Mouse (Mus musculus): ENCODE data around the gene Atg13.

DNA sequence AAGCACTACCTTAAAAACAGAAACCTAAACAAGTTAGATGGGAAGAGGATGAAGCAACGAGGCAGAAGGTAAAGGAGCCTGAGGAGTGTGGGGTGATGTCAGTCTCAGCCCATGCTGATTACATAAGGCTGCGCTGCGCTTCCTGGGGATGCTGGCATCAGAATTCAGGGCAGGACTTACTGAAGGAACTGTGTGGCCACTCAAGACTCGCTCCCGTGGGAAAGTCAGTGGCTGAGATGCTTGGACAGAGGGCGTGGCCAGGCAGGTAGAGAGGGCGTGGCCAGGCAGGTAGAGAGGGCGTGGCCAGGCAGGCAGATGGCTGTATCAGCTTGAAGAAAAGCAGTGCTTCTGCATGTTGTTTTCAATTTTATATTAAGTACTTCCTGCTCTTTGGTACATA lies 26.5 kb downstream of the Atg13 start:
- no peak for TF ChIP-seq CTCF (IDR thresholded peaks at IDR 0.05; ENCODE audit: low read depth, low read length)
- no peak for TF ChIP-seq POLR2A (IDR thresholded peaks at IDR 0.05; ENCODE audit: extremely low read depth, insufficient read depth, low read length)

All from liver, adult 2 months (tissue).